Mouse (Mus musculus): Measurements from ENCODE around the gene Timm23.

DNA sequence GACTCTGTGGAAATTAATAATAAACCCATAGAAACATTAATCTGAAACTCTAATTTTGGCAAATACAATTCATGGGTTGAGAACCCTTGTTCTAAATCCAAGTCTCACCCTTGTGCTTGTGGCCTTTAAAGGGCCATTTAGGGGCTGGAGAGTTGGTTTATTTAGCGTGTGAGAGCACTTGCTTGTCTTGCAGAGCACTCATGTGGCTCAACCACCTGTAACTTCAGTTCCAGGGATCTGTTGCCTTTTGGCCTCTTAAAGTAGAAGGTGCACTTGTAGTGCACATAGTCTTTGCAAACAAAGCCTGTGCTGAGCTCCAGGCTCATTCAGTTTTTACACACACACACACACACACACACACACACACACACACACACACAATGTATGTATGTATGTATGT is 34.9 kb downstream of the Timm23 start:
- TF ChIP-seq CTCF (IDR thresholded peaks at IDR 0.05; ENCODE audit: low read depth, low read length) (no peak), POLR2A (IDR thresholded peaks at IDR 0.05; ENCODE audit: borderline replicate concordance, low read depth, low read length) (no peak)
